Mouse (Mus musculus) stomach, postnatal 0 days (tissue): Measurements from ENCODE around the gene Stbd1. TPM values are rescaled to one million over a fixed set of nuclear protein-coding genes. Genes with fewer than 3 reads are reported as not detected.

Experiments used
- ATAC-seq: fragments of 200-750 bp; cut with Nextera tagmentation; 2 replicates; pipeline ENCODE4 v1.8.0; 2017; ENCODE audit not compliant: low FRiP score, low TSS enrichment
- DNase-seq: peaks from one replicate; pipeline ENCODE4 v3.0.0-alpha.2; 2016; ENCODE audit warnings: low spot score
- H3K27ac ChIP-seq: fragments of 300-500 bp; sonication (generic); replicated peaks from 2 replicates; pipeline ENCODE4 v1.5.1; 2014; ENCODE audit warnings: mild to moderate bottlenecking, control low read depth
- H3K27me3 ChIP-seq: fragments of 300-500 bp; sonication (generic); 2 replicates; pipeline ENCODE4 v1.6.1; 2014; ENCODE audit warnings: low read length; ENCODE audit not compliant: control insufficient read depth, insufficient read depth
- H3K36me3 ChIP-seq: fragments of 300-500 bp; sonication (generic); 2 replicates; pipeline ENCODE4 v1.6.1; 2014; ENCODE audit warnings: low read length, mixed read lengths; ENCODE audit not compliant: control insufficient read depth, insufficient read depth
- H3K4me1 ChIP-seq: fragments of 300-500 bp; sonication (generic); replicated peaks from 2 replicates; pipeline ENCODE4 v1.6.1; 2014; ENCODE audit warnings: antibody characterized with exemption; ENCODE audit not compliant: control insufficient read depth, insufficient read depth
- H3K4me2 ChIP-seq: fragments of 300-500 bp; sonication (generic); replicated peaks from 2 replicates; pipeline ENCODE4 v1.6.1; 2014; ENCODE audit warnings: low read depth, mild to moderate bottlenecking, control low read depth, moderate library complexity
- H3K4me3 ChIP-seq: fragments of 300-500 bp; sonication (generic); 2 replicates; pipeline ENCODE4 v1.5.1; 2014; ENCODE audit warnings: low read depth, low read length, control low read depth
- H3K9ac ChIP-seq: fragments of 300-500 bp; sonication (generic); 2 replicates; pipeline ENCODE4 v1.6.1; 2014; ENCODE audit warnings: mild to moderate bottlenecking, low read length, control low read depth, mixed read lengths
- H3K9me3 ChIP-seq: fragments of 300-500 bp; sonication (generic); 2 replicates; pipeline ENCODE4 v1.6.1; 2016; ENCODE audit warnings: low read length; ENCODE audit not compliant: control insufficient read depth
- CTCF ChIP-seq: IDR thresholded peaks from 2 replicates; pipeline ENCODE4 v1.5.1; 2016; ENCODE audit warnings: antibody characterized with exemption, low read depth, mild to moderate bottlenecking, moderate library complexity
- EP300 ChIP-seq: optimal IDR thresholded peaks from 2 replicates; pipeline ENCODE3; 2016; ENCODE audit warnings: antibody characterized with exemption
- WGBS: fragments of 180-500 bp; shearing (Covaris S2); extraction: QIAGEN DNeasy Blood & Tissue Kit; methylation state at CpG from one replicate; pipeline ENCODE4 v1.1.7; 2014; 5-methylcytosine and 5-hydroxymethylcytosine counted together
- polyA plus RNA-seq: library from polyadenylated mRNA; unstranded; fragments of >200 nt; fragmentation: Nextera tagmentation; extraction: Ambion mirVana; gene quantifications from 2 replicates; pipeline ENCODE4 v1.2.1, GENCODE M21; 2015

Gene Stbd1
- polyA plus RNA-seq, 1 experiment from 2014 or later, result 19.2 TPM

GRCm38 (mm10) chr5:92560201-92560600 lies 42.6 kb upstream of the Stbd1 start:
- no peak for ATAC-seq
- Histone ChIP-seq H3K9ac (no peak overlapping the region), H3K4me1 (no peaks in the 10 kb centered on the region), H3K27me3 (no peaks in the 10 kb centered on the region), H3K36me3 (no peaks in the 10 kb centered on the region), H3K4me3 (no peak overlapping the region), H3K9me3 (no peaks in the 10 kb centered on the region), H3K4me2 (no peak overlapping the region), H3K27ac (no peak overlapping the region)
- TF ChIP-seq EP300, result no peak
- TF ChIP-seq CTCF, result no peak
- no peak for DNase-seq
- WGBS, result 67% methylated on average over 2 of the region's 2 CpGs

- H3K27ac ChIP-seq, result no peak overlapping the region
- no peaks in the 10 kb centered on the region for H3K4me1 ChIP-seq
- H3K4me3 ChIP-seq, result no peak overlapping the region
- no peaks in the 10 kb centered on the region for H3K9me3 ChIP-seq
- DNase-seq (no peak), ATAC-seq (no peak)
- no peaks in the 10 kb centered on the region for H3K36me3 ChIP-seq
- H3K27me3 ChIP-seq, result no peaks in the 10 kb centered on the region
- no peak for TF ChIP-seq EP300
- TF ChIP-seq CTCF, result no peak
- H3K4me2 ChIP-seq, result no peak overlapping the region
- no peak overlapping the region for H3K9ac ChIP-seq
- WGBS, result 78% methylated on average over 13 of the region's 13 CpGs
Measured at GRCm38 (mm10) chr5:92562002-92562401, 40.8 kb upstream of the Stbd1 start.

- WGBS, result 89% methylated on average over 4 of the region's 4 CpGs
Measured at GRCm38 (mm10) chr5:92571232-92571631, 31.6 kb upstream of the Stbd1 start.

GRCm38 (mm10) chr5:92579559-92579958 lies 23.3 kb upstream of the Stbd1 start:
- TF ChIP-seq CTCF (no peak), EP300 (no peak)
- no peak overlapping the region for H3K4me2 ChIP-seq
- 71% methylated on average over 14 of the region's 14 CpGs for WGBS
- no peaks in the 10 kb centered on the region for H3K27me3 ChIP-seq
- no peaks in the 10 kb centered on the region for H3K36me3 ChIP-seq
- no peaks in the 10 kb centered on the region for H3K4me1 ChIP-seq
- no peak overlapping the region for H3K9ac ChIP-seq
- DNase-seq (no peak), ATAC-seq (no peak)
- no peaks in the 10 kb centered on the region for H3K9me3 ChIP-seq
- H3K4me3 ChIP-seq, result no peak overlapping the region
- H3K27ac ChIP-seq, result no peak overlapping the region

More at GRCm38 (mm10) chr5:92571232-92571631, 31.6 kb upstream of the Stbd1 start:
- ATAC-seq, result no peak
- no peak for TF ChIP-seq EP300
- no peak for TF ChIP-seq CTCF
- Histone ChIP-seq H3K4me3 (no peak overlapping the region), H3K36me3 (no peaks in the 10 kb centered on the region), H3K4me2 (no peak overlapping the region), H3K27me3 (no peaks in the 10 kb centered on the region), H3K9ac (no peak overlapping the region), H3K9me3 (no peaks in the 10 kb centered on the region), H3K4me1 (no peaks in the 10 kb centered on the region), H3K27ac (no peak overlapping the region)
- no peak for DNase-seq

- H3K4me1 ChIP-seq, result no peaks in the 10 kb centered on the region
- H3K9me3 ChIP-seq, result no peaks in the 10 kb centered on the region
- ATAC-seq, result no peak
- no peak for DNase-seq
- H3K27ac ChIP-seq, result no peak overlapping the region
- no peak overlapping the region for H3K4me2 ChIP-seq
- TF ChIP-seq CTCF, result no peak
- TF ChIP-seq EP300, result no peak
- 42% methylated on average over 10 of the region's 10 CpGs for WGBS
- no peaks in the 10 kb centered on the region for H3K36me3 ChIP-seq
- H3K9ac ChIP-seq, result no peak overlapping the region
- H3K4me3 ChIP-seq, result no peak overlapping the region
- no peaks in the 10 kb centered on the region for H3K27me3 ChIP-seq
Measured at GRCm38 (mm10) chr5:92585932-92586331, 16.9 kb upstream of the Stbd1 start.

- Histone ChIP-seq H3K4me2 (no peak overlapping the region), H3K27ac (no peak overlapping the region), H3K9me3 (no peaks in the 10 kb centered on the region), H3K4me3 (no peak overlapping the region), H3K4me1 (no peaks in the 10 kb centered on the region), H3K27me3 (no peaks in the 10 kb centered on the region), H3K36me3 (no peaks in the 10 kb centered on the region), H3K9ac (no peak overlapping the region)
- ATAC-seq (no peak), DNase-seq (no peak)
- 85% methylated on average over 5 of the region's 5 CpGs for WGBS
- TF ChIP-seq EP300, result no peak
- no peak for TF ChIP-seq CTCF
Measured at GRCm38 (mm10) chr5:92595026-92595425, 7.8 kb upstream of the Stbd1 start.
